ENCODE assay signal across 8 mouse cellular contexts in the genomic region with DNA sequence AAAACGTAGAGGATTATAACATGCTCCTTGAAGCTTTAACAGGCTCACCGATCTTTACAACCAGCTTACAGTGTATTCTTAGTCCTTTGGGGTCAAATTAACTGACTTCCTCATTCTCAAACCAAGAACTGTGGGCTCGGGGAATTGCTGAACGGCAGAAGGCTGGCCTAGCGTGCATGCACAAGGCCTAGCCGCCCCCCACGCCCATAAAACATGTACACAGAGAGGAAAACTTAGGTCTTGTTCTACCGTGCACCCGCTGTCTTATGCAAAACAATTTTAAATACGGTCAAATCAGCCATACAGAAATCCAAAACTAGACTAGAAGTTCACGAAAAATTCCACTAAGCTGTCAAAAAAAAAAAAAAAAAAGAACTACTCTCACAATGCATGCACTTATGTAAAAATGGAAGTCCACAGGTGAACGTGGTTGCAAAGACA. TPM values are rescaled to one million over a fixed set of nuclear protein-coding genes. Genes with fewer than 3 reads are reported as not detected.
DNase-seq lines count a peak whose midpoint lies in the region; ATAC-seq and TF ChIP-seq lines count a peak whose summit lies in the region.

No protein-coding gene starts in this region.

- H3K27me3 ChIP-seq in cerebellum, adult 2 months (ENCODE audit: control insufficient read depth, insufficient read depth, low read length) = no peaks in the 10 kb centered on the region
- no peaks in the 10 kb centered on the region for H3K27me3 ChIP-seq in forebrain, embryonic 11.5 days (ENCODE audit: control insufficient read depth, insufficient read depth, low read length)
- no peaks in the 10 kb centered on the region for H3K27me3 ChIP-seq in intestine, embryonic 14.5 days (replicated peaks; ENCODE audit: control insufficient read depth, insufficient read depth, low read length)
- H3K27me3 ChIP-seq in lung, postnatal 0 days (replicated peaks; ENCODE audit: insufficient read depth, low read length) = no peaks in the 10 kb centered on the region
- no peaks in the 10 kb centered on the region for H3K27me3 ChIP-seq in small intestine, adult 2 months (ENCODE audit: control insufficient read depth, insufficient read depth, low read length)

- peak overlapping the region; percentile 82 for H3K4me2 ChIP-seq in forebrain, embryonic 11.5 days (ENCODE audit: low read depth, low read length, severe bottlenecking)
- H3K4me2 ChIP-seq in intestine, embryonic 14.5 days (ENCODE audit: low read length) = peak overlapping the region; percentile 76
- peak overlapping the region; percentile 81 for H3K4me2 ChIP-seq in lung, postnatal 0 days (replicated peaks; ENCODE audit: low read depth, low read length)

- TF ChIP-seq EP300 in lung, postnatal 0 days (IDR thresholded peaks at IDR 0.05) = no peak

- no peak for TF ChIP-seq CTCF in cerebellum, adult 2 months (IDR thresholded peaks at IDR 0.05; ENCODE audit: borderline replicate concordance, insufficient read depth, low read depth, low read length)
- no peak for TF ChIP-seq CTCF in lung, postnatal 0 days (IDR thresholded peaks at IDR 0.05)
- no peak for TF ChIP-seq CTCF in small intestine, adult 2 months (IDR thresholded peaks at IDR 0.05; ENCODE audit: extremely low read depth, insufficient read length, insufficient replicate concordance, low read depth, low read length)

- no peak for TF ChIP-seq POLR2A in cerebellum, adult 2 months (IDR thresholded peaks at IDR 0.05; ENCODE audit: borderline replicate concordance, insufficient read depth, low read length)
- no peak for TF ChIP-seq POLR2A in small intestine, adult 2 months (IDR thresholded peaks at IDR 0.05; ENCODE audit: low read depth, low read length)

- H3K27ac ChIP-seq in cerebellum, adult 2 months (ENCODE audit: insufficient read depth, low read length) = peak overlapping the region; percentile 99; the same call in 1 of the 2 replicates
- H3K27ac ChIP-seq in forebrain, embryonic 11.5 days (ENCODE audit: low read depth, low read length) = peak overlapping the region; percentile 99; the same call in 1 of the 2 replicates
- H3K27ac ChIP-seq in intestine, embryonic 14.5 days (ENCODE audit: low read depth) = peak overlapping the region; percentile 100
- H3K27ac ChIP-seq in lung, postnatal 0 days (ENCODE audit: low read length) = peak overlapping the region; percentile 100
- H3K27ac ChIP-seq in small intestine, adult 2 months (ENCODE audit: insufficient read depth, low read depth, low read length) = peak overlapping the region; percentile 93

- H3K4me1 ChIP-seq in cerebellum, adult 2 months (ENCODE audit: control insufficient read depth, insufficient read depth, low read length) = peaks cover 5% of the 10 kb centered on the region; the same call in 1 of the 2 replicates
- no peaks in the 10 kb centered on the region for H3K4me1 ChIP-seq in forebrain, embryonic 11.5 days (replicated peaks; ENCODE audit: control insufficient read depth, insufficient read depth, low read length)
- peaks cover 12% of the 10 kb centered on the region for H3K4me1 ChIP-seq in intestine, embryonic 14.5 days (replicated peaks; ENCODE audit: control insufficient read depth, insufficient read depth, low read length)
- H3K4me1 ChIP-seq in lung, postnatal 0 days (ENCODE audit: insufficient read depth, low read depth, low read length) = no peaks in the 10 kb centered on the region; the same call in 1 of the 2 replicates
- H3K4me1 ChIP-seq in small intestine, adult 2 months (ENCODE audit: control insufficient read depth, insufficient read depth, insufficient read length, low read length) = peaks cover 2% of the 10 kb centered on the region; the same call in 1 of the 2 replicates

- DNase-seq in cerebellum, adult 2 months = no peak
- DNase-seq in R1 (ENCODE audit: low read depth, low spot score) = peak; percentile 70
- DNase-seq in forebrain, embryonic 11.5 days (ENCODE audit: low spot score) = no peak
- DNase-seq in intestine, embryonic 14.5 days (ENCODE audit: low spot score) = peak; percentile 59
- DNase-seq in lung, postnatal 0 days (ENCODE audit: low spot score) = peak; percentile 48
- no peak for DNase-seq in left cerebral cortex, postnatal 36 days (ENCODE audit: low spot score in 2 of 2)

- no peaks in the 10 kb centered on the region; the same call in 1 of the 2 replicates for H3K36me3 ChIP-seq in forebrain, embryonic 11.5 days (ENCODE audit: control insufficient read depth, insufficient read depth, low read length)
- peaks cover 8% of the 10 kb centered on the region; the same call in 1 of the 2 replicates for H3K36me3 ChIP-seq in intestine, embryonic 14.5 days (ENCODE audit: control insufficient read depth, insufficient read depth, low read length)
- H3K36me3 ChIP-seq in lung, postnatal 0 days (ENCODE audit: insufficient read depth, low read length) = peaks cover 3% of the 10 kb centered on the region; the same call in 1 of the 2 replicates
- H3K36me3 ChIP-seq in small intestine, adult 2 months (ENCODE audit: control insufficient read depth, insufficient read depth, low read length) = no peaks in the 10 kb centered on the region

- H3K9ac ChIP-seq in forebrain, embryonic 11.5 days (ENCODE audit: low read length) = peak overlapping the region; percentile 100
- peak overlapping the region; percentile 100 for H3K9ac ChIP-seq in intestine, embryonic 14.5 days (ENCODE audit: low read length)
- H3K9ac ChIP-seq in lung, postnatal 0 days (replicated peaks; ENCODE audit: low read depth) = peak overlapping the region; percentile 100

- ATAC-seq in cerebellum, adult (ENCODE audit: insufficient number of reproducible peaks, low FRiP score, low TSS enrichment) = no peak
- no peak for ATAC-seq in forebrain, embryonic 11.5 days (replicated peaks; ENCODE audit: low FRiP score)
- no peak for ATAC-seq in intestine, embryonic 14.5 days (replicated peaks; ENCODE audit: low FRiP score, low TSS enrichment, low read depth)
- no peak for ATAC-seq in lung, postnatal 0 days

- no peaks in the 10 kb centered on the region for H3K9me3 ChIP-seq in forebrain, embryonic 11.5 days (ENCODE audit: control insufficient read depth, low read length)
- H3K9me3 ChIP-seq in intestine, embryonic 14.5 days (ENCODE audit: control insufficient read depth, low read length) = no peaks in the 10 kb centered on the region
- H3K9me3 ChIP-seq in lung, postnatal 0 days (ENCODE audit: low read length) = no peaks in the 10 kb centered on the region

- H3K4me3 ChIP-seq in cerebellum, adult 2 months (replicated peaks; ENCODE audit: insufficient read depth, low read depth, low read length) = peak overlapping the region; percentile 97
- peak overlapping the region; percentile 97 for H3K4me3 ChIP-seq in forebrain, embryonic 11.5 days (ENCODE audit: low read depth, low read length)
- peak overlapping the region; percentile 97 for H3K4me3 ChIP-seq in intestine, embryonic 14.5 days (ENCODE audit: low read depth, low read length)
- H3K4me3 ChIP-seq in lung, postnatal 0 days (ENCODE audit: low read depth, low read length) = peak overlapping the region; percentile 100
- H3K4me3 ChIP-seq in small intestine, adult 2 months (ENCODE audit: low read depth, low read length) = peak overlapping the region; percentile 73

- intact Hi-C loops in left cerebral cortex, postnatal 36 days (cut with DNase I) = loop anchor here (5.0 kb wide), 1 partner anchor 74 kb away; a partner anchor contains a TSS

- WGBS in cerebellum, adult 2 months = 1% methylated on average over 12 of the region's 12 CpGs
- WGBS in forebrain, embryonic 11.5 days = 5% methylated on average over 12 of the region's 12 CpGs
- WGBS in intestine, embryonic 14.5 days = 3% methylated on average over 12 of the region's 12 CpGs
- WGBS in lung, postnatal 0 days = 1% methylated on average over 12 of the region's 12 CpGs
- WGBS in small intestine, adult 2 months = under 1% methylated on average over 12 of the region's 12 CpGs

RNA-seq across cellular contexts. Expression of a gene that starts 2.8 kb away (rescaled TPM):
- 57.6 and 57.7 TPM in 2 replicates for polyA plus RNA-seq in cerebellum, adult 2 months (2012; rRNA removed)
- 140 and 141 TPM in 2 replicates for polyA plus RNA-seq in forebrain, embryonic 11.5 days (2014; fragmentation: Nextera tagmentation; extraction: Ambion mirVana)
- polyA plus RNA-seq in intestine, embryonic 14.5 days (2014; fragmentation: Nextera tagmentation; extraction: Ambion mirVana) = 121 and 131 TPM in 2 replicates
- 127 and 131 TPM in 2 replicates for polyA plus RNA-seq in lung, postnatal 0 days (2015; fragmentation: Nextera tagmentation; extraction: Ambion mirVana)
- polyA plus RNA-seq in small intestine, adult 2 months (2012; rRNA removed) = 4.5 and 11.0 TPM in 2 replicates
- 10 to 100 TPM; 47.6 to 51.5 TPM for total RNA-seq in left cerebral cortex, postnatal 36 days (2021)

RNA-seq across cellular contexts. Expression of a gene that starts 15.4 kb away (rescaled TPM):
- 269 and 280 TPM in 2 replicates for polyA plus RNA-seq in cerebellum, adult 2 months (2012; rRNA removed)
- 107 and 115 TPM in 2 replicates for polyA plus RNA-seq in forebrain, embryonic 11.5 days (2014; fragmentation: Nextera tagmentation; extraction: Ambion mirVana)
- 141 and 149 TPM in 2 replicates for polyA plus RNA-seq in intestine, embryonic 14.5 days (2014; fragmentation: Nextera tagmentation; extraction: Ambion mirVana)
- 195 and 289 TPM in 2 replicates for polyA plus RNA-seq in lung, postnatal 0 days (2015; fragmentation: Nextera tagmentation; extraction: Ambion mirVana)
- 511 and 521 TPM in 2 replicates for polyA plus RNA-seq in small intestine, adult 2 months (2012; rRNA removed)
- total RNA-seq in left cerebral cortex, postnatal 36 days (2021) = 100 to 1,000 TPM; 272 to 281 TPM

RNA-seq across cellular contexts. Expression of a gene that starts 30.7 kb away (rescaled TPM):
- polyA plus RNA-seq in cerebellum, adult 2 months (2012; rRNA removed) = 45.4 and 50.6 TPM in 2 replicates
- 324 and 345 TPM in 2 replicates for polyA plus RNA-seq in forebrain, embryonic 11.5 days (2014; fragmentation: Nextera tagmentation; extraction: Ambion mirVana)
- 141 and 151 TPM in 2 replicates for polyA plus RNA-seq in intestine, embryonic 14.5 days (2014; fragmentation: Nextera tagmentation; extraction: Ambion mirVana)
- 42.8 and 46.0 TPM in 2 replicates for polyA plus RNA-seq in lung, postnatal 0 days (2015; fragmentation: Nextera tagmentation; extraction: Ambion mirVana)
- 5.3 and 7.9 TPM in 2 replicates for polyA plus RNA-seq in small intestine, adult 2 months (2012; rRNA removed)
- 10 to 100 TPM; 52.7 to 68.9 TPM for total RNA-seq in left cerebral cortex, postnatal 36 days (2021)

RNA-seq across cellular contexts. Expression of a gene that starts 50.8 kb away (rescaled TPM):
- polyA plus RNA-seq in cerebellum, adult 2 months (2012; rRNA removed) = 1.4 and 1.7 TPM in 2 replicates
- 0.87 and 1.3 TPM in 2 replicates for polyA plus RNA-seq in forebrain, embryonic 11.5 days (2014; fragmentation: Nextera tagmentation; extraction: Ambion mirVana)
- 0.81 and 1.1 TPM in 2 replicates for polyA plus RNA-seq in intestine, embryonic 14.5 days (2014; fragmentation: Nextera tagmentation; extraction: Ambion mirVana)
- polyA plus RNA-seq in lung, postnatal 0 days (2015; fragmentation: Nextera tagmentation; extraction: Ambion mirVana) = 0.21 and 0.39 TPM in 2 replicates
- 0.38 TPM in 1 of 2 replicates, not detected in the other for polyA plus RNA-seq in small intestine, adult 2 months (2012; rRNA removed)
- 1 to 10 TPM; 3.9 to 4.3 TPM for total RNA-seq in left cerebral cortex, postnatal 36 days (2021)

Comparison
In these comparisons a context has a peak if more than half of its experiments do, and no peak if none do; other contexts are left out.
1. DNase-seq: peak in R1 (single experiment), intestine, embryonic 14.5 days (single experiment) and lung, postnatal 0 days (single experiment); none in cerebellum, adult 2 months (0 of 2), forebrain, embryonic 11.5 days (single experiment) and left cerebral cortex, postnatal 36 days (0 of 2).
2. Peak in every context shown above with its lines, with median percentiles within 50 percentile points of each other: H3K27ac ChIP-seq, H3K4me3 ChIP-seq, H3K4me2 ChIP-seq and H3K9ac ChIP-seq.